ENCODE assay signal across 9 mouse cellular contexts in genomic region chr4:12170986-12171317, GRCm38 (mm10). TPM values are rescaled to one million over a fixed set of nuclear protein-coding genes. Genes with fewer than 3 reads are reported as not detected.
DNase-seq lines count a peak whose midpoint lies in the region; ATAC-seq and TF ChIP-seq lines count a peak whose summit lies in the region.
"Had no signal": no experiment of that assay in that cellular context is flagged by ENCODE, and none has a peak within 500 bp of the region (broad histone marks: within the 10 kb centered on the region; RNA-seq: fewer than 3 reads in every experiment).

No protein-coding gene starts in this region.

- 12% methylated on average over 9 of the region's 9 CpGs for WGBS in heart, embryonic 15.5 days
- 6% methylated on average over 9 of the region's 9 CpGs for WGBS in forebrain, postnatal 0 days

- peaks cover 20% of the 10 kb centered on the region for H3K36me3 ChIP-seq in heart, embryonic 15.5 days
- H3K36me3 ChIP-seq in ES-E14 (ENCODE audit: control insufficient read depth, insufficient read depth, low read length, poor library complexity, severe bottlenecking) = no peaks in the 10 kb centered on the region
- H3K36me3 ChIP-seq in forebrain, postnatal 0 days (ENCODE audit: insufficient read depth) = peaks cover 18% of the 10 kb centered on the region

- H3K4me3 ChIP-seq in heart, embryonic 15.5 days = peak overlapping the region; percentile 72
- H3K4me3 ChIP-seq in ES-E14 (ENCODE audit: insufficient read depth in 1 of 2, low read depth in 1 of 2, low read length in 2 of 2, poor library complexity in 1 of 2, severe bottlenecking in 1 of 2) = peak overlapping the region; percentile 84 to 97
- H3K4me3 ChIP-seq in forebrain, postnatal 0 days (ENCODE audit: low read depth, low read length) = peak overlapping the region; percentile 68

- H3K4me1 ChIP-seq in heart, embryonic 15.5 days (replicated peaks) = peaks cover 7% of the 10 kb centered on the region
- peaks cover 0 to 2% of the 10 kb centered on the region in 2 experiments; a peak in 1 of 4 replicates for H3K4me1 ChIP-seq in ES-E14 (ENCODE audit: control insufficient read depth in 2 of 2, insufficient read depth in 2 of 2, low read length in 2 of 2, poor library complexity in 1 of 2)
- H3K4me1 ChIP-seq in forebrain, postnatal 0 days (ENCODE audit: insufficient read depth) = peaks cover 9% of the 10 kb centered on the region

- H3K27ac ChIP-seq in heart, embryonic 15.5 days = peak overlapping the region; percentile 77
- H3K27ac ChIP-seq in ES-E14 (ENCODE audit: insufficient read depth, low read depth, low read length, poor library complexity, severe bottlenecking) = no peak overlapping the region
- peak overlapping the region; percentile 95 for H3K27ac ChIP-seq in forebrain, postnatal 0 days (ENCODE audit: low read depth, low read length)

- DNase-seq in heart, postnatal 10 days = no peak
- no peak for DNase-seq in ES-E14 (ENCODE audit: low read depth, low spot score)
- DNase-seq in forebrain, postnatal 0 days = no peak
- peak; percentile 3 for DNase-seq in lung, postnatal 36 days
- no peak for DNase-seq in cerebellum, postnatal 4 days (ENCODE audit: low spot score in 2 of 2)
- no peak for DNase-seq in left cerebral cortex, adult 18-20 months (ENCODE audit: low spot score in 2 of 2)
- no peak for DNase-seq in thymus, adult 18-20 months

- no peak for TF ChIP-seq CTCF in forebrain, postnatal 0 days (IDR thresholded peaks at IDR 0.05; ENCODE audit: low read depth)

- no peak for ATAC-seq in heart, embryonic 15.5 days (replicated peaks; ENCODE audit: insufficient number of reproducible peaks, insufficient read depth, low FRiP score, low read depth)
- ATAC-seq in forebrain, postnatal 0 days = no peak

- H3K27me3 ChIP-seq in heart, embryonic 15.5 days = no peaks in the 10 kb centered on the region
- no peaks in the 10 kb centered on the region for H3K27me3 ChIP-seq in forebrain, postnatal 0 days (ENCODE audit: insufficient read depth, low read length)

- H3K4me2 ChIP-seq in heart, embryonic 15.5 days = peak overlapping the region; percentile 64
- peak overlapping the region; percentile 61 for H3K4me2 ChIP-seq in forebrain, postnatal 0 days (ENCODE audit: low read depth)

- in situ Hi-C loops in ES-E14 (cut with MboI; ENCODE audit: low sequenced_read_pairs in 2 of 2, unreplicated experiment in 2 of 2) = no loop called here

- H3K9ac ChIP-seq in heart, embryonic 15.5 days = peak overlapping the region; percentile 84
- H3K9ac ChIP-seq in ES-E14 (ENCODE audit: insufficient read depth, low read depth, low read length, poor library complexity, severe bottlenecking) = peak overlapping the region; percentile 98
- H3K9ac ChIP-seq in forebrain, postnatal 0 days = peak overlapping the region; percentile 100

- intact Hi-C loops in heart, postnatal 10 days (cut with DNase I) = no loop called here

- no peaks in the 10 kb centered on the region for H3K9me3 ChIP-seq in heart, embryonic 15.5 days (replicated peaks)
- no peaks in the 10 kb centered on the region for H3K9me3 ChIP-seq in ES-E14 (ENCODE audit: control insufficient read depth, insufficient read depth, low read depth, low read length)
- no peaks in the 10 kb centered on the region for H3K9me3 ChIP-seq in forebrain, postnatal 0 days (ENCODE audit: low read length)

TF ChIP-seq in ES-E14, 5 proteins besides CTCF, POLR2A, EP300 and RAD21:
- TF ChIP-seq CHD2 (IDR thresholded peaks at IDR 0.05; ENCODE audit: low read depth, low read length) (no peak), HCFC1 (IDR thresholded peaks at IDR 0.05; ENCODE audit: borderline replicate concordance, insufficient read depth, low read length) (no peak), MAFK (IDR thresholded peaks at IDR 0.05; ENCODE audit: insufficient read depth, low read depth, low read length) (no peak), ZNF384 (IDR thresholded peaks at IDR 0.05; ENCODE audit: low read depth, low read length) (no peak), ZC3H11A (IDR thresholded peaks at IDR 0.05; ENCODE audit: borderline replicate concordance, low read depth, low read length) (no peak)
TF ChIP-seq in ES-E14: peak in this region for 0.

RNA-seq across cellular contexts. Expression of gene Fam92a, which starts 0.9 kb away (rescaled TPM):
- polyA plus RNA-seq in heart, embryonic 15.5 days (2015; fragmentation: Nextera tagmentation; extraction: Ambion mirVana) = 55.8 and 76.5 TPM in 2 replicates
- total RNA-seq in heart, postnatal 10 days (2021) = 10 to 100 TPM; 30.6 to 32.5 TPM
- total RNA-seq in ES-E14 (2012; rRNA removed) = 14.0 and 25.5 TPM in 2 replicates
- total RNA-seq in forebrain, postnatal 0 days (2014; rRNA removed) = 79.9 and 113 TPM in 2 replicates
- 131 and 137 TPM in 2 replicates for polyA plus RNA-seq in forebrain, postnatal 0 days (2015; fragmentation: Nextera tagmentation; extraction: Ambion mirVana)
- 10 to 100 TPM; 67.0 to 73.9 TPM for total RNA-seq in left cerebral cortex, adult 18-20 months (2021)
- total RNA-seq: MEL had no signal

RNA-seq across cellular contexts. Expression of gene Rbm12b1, which starts 30.9 kb away (rescaled TPM):
- polyA plus RNA-seq in heart, embryonic 15.5 days (2015; fragmentation: Nextera tagmentation; extraction: Ambion mirVana) = 4.9 and 5.7 TPM in 2 replicates
- 1 to 10 TPM; 7.5 to 10.0 TPM for total RNA-seq in heart, postnatal 10 days (2021)
- total RNA-seq in ES-E14 (2012; rRNA removed) = 12.2 and 13.5 TPM in 2 replicates
- 15.1 and 31.9 TPM in 2 replicates for total RNA-seq in forebrain, postnatal 0 days (2014; rRNA removed)
- polyA plus RNA-seq in forebrain, postnatal 0 days (2015; fragmentation: Nextera tagmentation; extraction: Ambion mirVana) = 3.6 and 5.3 TPM in 2 replicates
- 10 to 100 TPM; 18.2 to 21.8 TPM for total RNA-seq in left cerebral cortex, adult 18-20 months (2021)
